Mouse (Mus musculus) gastrocnemius, postnatal 4 days (tissue): ENCODE results near the gene Cntn5. TPM values are rescaled to one million over a fixed set of nuclear protein-coding genes. Genes with fewer than 3 reads are reported as not detected.

ENCODE experiments used
- DNase-seq, 2 experiments: peaks; one replicate each; pipeline ENCODE4 v3.0.0; 2021 to 2022; ENCODE audit warnings: low spot score in 2 of 2, mixed read lengths in 2 of 2
- total RNA-seq, 2 experiments: library from RNA; stranded (reverse); gene quantifications; 2 replicates each; pipeline ENCODE4 v1.2.3; 2021

The Cntn5 gene
- total RNA-seq, 2 experiments from 2014 or later = not detected

DNA sequence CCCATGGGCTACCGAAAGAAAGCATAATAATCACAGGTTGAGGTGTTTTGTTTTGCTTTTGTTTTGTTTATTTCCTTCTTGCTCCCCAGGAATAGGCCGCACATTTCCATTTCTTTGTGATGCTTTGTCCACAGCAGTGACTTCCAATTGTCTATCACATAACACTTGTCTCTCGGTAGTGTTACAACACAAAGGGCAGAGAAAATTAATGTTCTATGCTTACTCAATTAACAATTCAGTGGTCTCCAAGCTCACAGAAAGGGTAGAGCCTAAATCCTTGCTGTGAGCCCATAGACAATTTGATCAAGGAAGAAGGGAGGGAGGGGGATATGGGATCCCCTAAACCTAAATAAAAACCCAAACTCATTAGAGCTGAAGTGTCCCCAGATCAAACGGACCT, 671.2 kb downstream of the Cntn5 start:
- no peak for DNase-seq

DNA sequence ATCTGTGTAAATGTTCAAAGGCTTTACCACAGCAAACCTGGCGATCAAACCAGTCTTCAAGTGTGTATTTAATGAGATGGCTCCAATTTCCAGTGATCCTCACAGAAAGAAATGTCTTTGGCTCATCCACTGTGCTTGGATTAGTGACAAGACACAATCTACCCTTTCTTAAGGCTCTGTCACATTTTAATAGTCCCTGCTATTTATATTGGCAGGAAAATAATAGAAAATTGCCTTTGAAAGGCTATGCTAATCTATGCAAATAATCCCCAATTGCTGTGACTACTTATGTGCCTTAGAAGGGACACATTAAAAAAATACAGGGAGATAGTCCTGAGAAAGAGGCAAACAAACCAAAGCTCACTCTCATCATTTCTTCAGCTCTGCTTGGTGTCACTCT, 672.5 kb downstream of the Cntn5 start:
- DNase-seq = no peak

DNA sequence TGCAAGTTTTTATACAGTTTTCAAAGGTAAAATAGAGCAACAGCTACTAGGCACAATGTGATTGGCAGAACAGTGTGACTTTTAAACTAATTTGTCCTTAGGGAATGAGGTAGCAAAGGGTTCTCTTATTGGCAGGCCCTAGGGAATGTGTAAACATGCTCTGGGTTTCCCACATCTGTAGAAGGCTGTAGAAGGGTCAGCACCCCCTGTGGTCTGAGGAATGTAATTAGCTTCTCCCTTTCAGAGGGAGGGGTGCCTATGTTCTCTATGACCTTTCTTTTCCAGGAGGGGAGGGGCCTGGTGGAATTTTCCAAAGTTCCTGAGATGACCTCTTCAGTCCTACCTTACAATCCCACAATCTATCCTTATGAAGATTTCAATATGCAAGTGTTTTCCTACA, 673.6 kb downstream of the Cntn5 start:
- DNase-seq = no peak

DNA sequence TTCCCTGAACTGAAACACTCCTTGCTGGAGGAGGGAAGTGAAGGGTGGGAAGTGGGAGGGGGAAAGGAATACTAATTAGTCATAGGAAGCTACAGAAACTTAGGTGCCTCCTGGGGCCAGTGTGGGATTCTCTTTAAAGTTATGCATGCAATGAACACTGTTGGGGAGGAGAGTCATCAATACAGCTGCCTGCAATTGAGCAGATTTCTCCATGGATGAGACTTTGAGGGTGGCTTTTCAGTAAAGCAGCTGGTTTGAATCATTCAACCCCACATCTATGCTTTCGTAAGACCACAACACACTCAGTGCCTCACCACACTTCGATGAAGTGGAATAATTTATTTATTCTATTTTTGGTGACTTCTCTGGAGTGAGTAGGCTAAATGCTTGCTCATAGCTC, 674.9 kb downstream of the Cntn5 start:
- DNase-seq = no peak

DNA sequence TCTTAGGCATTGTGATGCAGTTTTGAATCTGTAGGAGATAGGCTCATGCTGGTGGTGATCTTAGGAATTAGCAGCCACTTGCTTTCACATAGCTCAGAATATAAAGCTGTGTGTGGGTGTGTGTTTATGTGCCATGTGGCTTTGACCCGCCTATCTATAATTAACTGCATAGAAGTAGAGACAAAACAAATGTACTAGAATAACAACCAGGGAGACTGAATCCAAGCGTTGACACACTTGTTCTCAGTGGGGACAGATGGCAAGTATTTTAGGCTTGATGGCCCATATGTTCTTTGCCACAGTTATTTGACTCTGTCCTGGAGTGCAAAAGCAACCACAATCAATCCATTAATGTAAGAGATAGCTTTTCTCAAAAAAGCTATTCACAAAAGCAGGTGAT, 678.6 kb downstream of the Cntn5 start:
- no peak for DNase-seq

DNA sequence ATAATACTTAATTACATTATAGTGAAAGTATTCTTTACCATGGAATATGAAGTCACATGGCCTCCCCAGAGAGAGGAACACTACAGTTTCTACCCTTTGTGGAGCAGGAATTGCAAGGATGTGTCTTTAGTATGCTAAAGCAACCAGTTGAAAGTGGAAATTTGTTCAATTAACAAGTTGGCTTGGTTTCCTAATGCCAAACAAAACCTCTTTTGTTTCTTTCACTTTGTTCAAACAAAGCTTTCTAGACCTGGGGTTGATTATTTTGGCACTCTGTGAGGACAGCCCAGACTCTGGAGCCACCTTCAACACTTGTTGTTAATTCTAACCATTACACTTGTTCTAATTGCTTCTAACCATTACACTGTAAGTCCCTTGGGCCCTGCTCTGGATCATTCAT, 718.5 kb downstream of the Cntn5 start:
- DNase-seq = no peak

DNA sequence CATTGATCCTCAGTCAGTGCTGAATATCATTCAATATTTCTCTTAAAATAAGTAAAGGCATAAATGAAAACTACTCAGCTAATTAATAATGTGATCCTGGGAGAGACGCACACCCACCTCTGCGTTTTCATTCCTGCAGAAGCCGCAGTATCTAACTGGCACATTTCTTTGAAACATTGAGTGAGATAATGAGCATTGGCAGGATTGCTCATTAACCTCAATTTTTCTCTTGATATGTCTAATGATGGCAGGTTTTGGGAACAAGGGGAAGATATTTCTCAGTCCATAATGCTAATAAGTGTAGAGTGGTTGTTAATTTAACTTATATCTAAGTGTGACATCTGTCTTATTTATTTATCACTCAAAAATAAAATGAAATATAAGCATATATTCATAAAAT, 734.0 kb downstream of the Cntn5 start:
- no peak for DNase-seq

DNA sequence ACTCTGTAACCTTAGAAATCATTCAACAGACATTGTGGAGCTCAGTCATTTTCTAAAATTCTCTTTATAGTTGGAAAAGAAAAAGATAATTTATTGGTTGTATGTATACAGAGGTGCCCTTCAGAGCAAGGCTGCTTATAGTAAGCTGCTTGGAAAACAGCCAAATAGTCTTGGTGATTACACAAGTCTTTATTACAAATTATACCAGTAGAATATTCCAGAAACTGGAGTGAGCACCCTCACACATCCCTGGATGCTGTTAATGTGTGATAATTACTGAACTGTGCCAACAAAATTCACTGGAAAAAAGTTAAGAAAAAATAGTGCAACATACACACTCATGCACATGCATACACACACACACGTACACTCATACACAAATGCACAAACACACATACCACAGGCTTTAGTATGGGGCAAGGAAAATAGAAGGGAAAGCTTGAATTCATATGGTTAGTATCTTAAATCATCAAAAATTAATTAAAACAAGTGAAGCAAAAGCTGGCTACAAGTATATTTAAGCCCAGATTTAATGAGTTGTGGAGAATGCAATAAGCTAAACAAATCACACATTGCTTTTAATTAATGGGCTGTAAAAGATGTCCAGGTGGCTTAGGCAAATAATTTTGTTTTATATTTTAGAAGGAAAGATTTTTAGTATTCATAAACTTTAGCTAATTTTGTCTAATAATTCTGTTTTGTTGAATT, 783.1 kb downstream of the Cntn5 start:
- no peak for DNase-seq

DNA sequence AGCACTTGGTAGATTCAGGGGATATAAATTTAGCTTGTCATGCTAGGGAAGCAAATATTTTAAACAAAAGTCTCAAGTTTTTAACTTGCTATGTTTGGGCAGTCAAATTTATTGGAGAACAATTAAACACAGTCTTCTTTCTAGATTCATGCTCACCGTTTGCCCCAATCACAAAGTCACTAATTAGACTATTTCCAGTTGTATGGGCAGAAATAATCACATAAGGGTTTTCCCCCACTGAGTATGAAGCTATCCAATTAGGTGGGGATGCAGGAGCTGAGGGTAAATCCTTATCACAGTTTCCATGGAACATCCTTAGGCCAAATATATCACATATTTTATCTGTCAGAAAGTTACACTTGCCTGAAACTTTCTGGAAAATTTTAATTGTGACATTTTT, 788.0 kb downstream of the Cntn5 start:
- no peak for DNase-seq

DNA sequence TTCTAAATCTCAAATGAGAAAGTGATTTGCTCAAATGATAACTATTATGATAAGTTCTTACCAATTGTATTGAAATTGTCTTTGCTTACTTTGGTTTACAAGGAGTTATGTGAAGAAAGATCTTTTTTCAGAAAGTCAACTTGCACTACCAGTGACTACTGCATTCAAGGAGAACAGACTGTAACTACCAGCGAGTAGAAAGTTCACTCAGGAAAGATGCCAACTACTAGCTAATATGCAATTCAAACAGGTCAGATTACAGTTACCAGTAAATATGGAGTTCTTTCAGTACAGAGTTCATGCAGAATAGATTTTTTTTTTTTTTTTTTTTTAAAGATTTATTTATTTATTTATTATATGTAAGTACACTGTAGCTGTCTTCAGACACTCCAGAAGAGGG, 795.4 kb downstream of the Cntn5 start:
- DNase-seq = no peak

DNA sequence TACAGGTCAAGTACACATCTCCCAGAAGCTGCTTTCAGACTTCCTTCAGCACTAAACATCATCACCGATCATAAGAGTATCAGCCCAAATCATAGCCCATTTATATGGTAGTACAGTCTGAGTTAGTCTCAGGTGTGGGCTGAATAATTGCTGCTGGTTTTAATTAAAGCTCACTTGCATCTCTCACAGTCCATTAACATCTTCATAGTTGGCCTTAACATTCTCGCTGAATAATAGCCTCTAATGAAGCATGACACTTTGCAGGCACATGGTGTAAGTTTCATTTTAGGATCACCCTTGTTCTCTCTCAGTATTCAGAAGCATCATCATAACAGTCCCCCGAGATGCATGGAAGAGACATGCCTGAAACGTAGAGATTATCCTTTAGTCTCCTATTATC, 796.7 kb downstream of the Cntn5 start:
- no peak for DNase-seq

DNA sequence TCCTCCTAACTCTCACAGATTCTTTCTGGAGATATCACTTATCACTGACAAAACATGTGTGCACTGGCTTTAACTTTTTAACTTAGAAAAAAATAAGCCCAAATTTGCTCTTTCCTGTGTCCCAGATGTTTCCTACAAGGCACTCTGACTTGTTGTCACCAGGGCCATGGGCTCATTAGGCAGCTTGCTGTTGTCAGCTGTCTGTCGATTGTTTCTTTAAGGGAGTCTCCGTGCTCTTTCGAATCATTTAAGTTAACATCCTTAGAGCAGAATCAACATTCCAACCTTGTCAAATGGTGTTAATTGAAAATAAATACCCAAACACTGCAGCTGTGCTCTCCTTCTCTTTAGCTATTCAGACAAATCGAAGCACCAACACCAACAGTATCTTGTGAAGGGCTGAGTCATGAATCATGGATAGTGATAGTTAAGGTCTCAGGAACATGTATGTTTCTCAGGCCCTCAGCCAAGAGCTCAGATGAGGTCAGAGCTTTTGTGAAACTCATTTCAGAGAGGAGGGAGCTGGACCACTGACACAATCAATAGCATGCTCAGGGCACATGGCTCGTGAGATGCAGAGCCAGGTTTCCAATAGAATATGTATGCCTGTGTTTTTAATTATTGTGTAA, 802.6 kb downstream of the Cntn5 start:
- no peak for DNase-seq

DNA sequence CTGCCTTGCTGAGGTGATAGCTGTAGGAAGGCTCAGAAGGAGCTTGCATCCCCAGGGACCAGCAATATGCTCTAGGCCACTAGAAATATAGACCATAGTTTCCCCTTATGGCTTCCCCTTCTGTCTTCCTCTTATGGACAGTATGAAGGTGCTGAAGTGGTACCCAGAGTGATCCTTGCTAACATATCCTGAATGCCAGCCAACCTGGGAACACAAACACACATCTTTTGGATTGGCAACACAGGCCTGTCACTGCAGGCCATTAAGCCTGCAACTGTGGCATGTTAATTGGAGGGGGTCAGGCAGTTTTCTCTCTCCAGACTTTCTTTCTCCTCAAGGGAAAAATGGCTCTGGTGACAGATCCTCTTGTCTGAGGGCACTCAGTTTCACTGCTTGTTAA, 828.3 kb downstream of the Cntn5 start:
- DNase-seq = no peak

DNA sequence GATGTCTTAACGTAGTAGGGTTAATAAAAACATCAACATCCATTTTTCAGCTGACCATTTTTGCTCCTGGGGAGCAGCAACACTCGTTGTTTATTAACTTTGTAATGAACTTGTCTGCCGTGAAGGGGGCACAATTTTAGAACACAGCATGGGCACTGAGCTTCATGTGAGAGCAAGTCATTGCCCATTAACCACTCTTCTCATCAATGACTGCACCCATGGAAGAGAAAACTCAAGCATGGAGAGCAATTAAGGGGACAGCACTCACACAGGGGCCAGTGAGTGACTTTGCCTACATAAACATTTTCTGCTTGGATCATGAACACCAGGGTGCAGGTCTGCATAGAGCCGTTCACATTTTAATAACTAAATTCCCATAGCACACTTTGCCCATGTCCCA, 831.2 kb downstream of the Cntn5 start:
- no peak for DNase-seq

DNA sequence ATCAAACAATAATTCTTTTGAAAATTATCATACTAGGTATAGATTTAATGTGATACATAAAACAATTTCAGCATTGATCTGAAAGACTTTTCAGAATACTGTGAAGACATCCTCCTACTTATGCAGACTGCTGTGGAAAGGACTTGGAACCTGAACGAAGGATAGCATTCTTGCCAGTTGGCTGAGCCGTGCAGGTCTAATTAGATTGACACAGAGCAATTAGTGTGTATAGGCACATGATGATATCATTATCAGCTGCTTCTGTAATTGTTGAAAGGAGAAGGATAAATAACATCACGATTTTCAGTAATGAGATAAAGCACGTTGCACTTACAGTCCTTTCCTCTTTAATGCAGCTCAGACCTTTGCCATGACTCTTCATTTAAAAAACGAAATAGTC, 831.7 kb downstream of the Cntn5 start:
- no peak for DNase-seq

DNA sequence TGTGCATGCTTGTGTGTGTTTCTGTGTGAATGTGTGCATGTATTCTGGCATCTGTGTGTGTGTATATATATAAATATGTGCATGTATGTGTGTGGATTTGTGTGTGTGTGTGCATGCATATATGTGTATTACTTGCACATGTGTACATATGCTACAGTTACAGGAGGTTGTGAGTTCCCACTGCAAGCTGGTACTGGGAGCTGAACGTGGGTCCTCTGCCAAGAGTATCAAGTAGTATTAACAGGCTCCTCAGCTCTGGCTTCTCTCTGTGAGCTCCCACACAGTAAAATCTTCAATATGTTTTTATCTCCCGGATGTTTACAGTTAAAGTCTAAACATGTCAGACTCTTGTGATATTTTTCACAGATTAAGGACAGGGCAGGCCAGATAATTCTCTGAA, 833.3 kb downstream of the Cntn5 start:
- no peak for DNase-seq

DNA sequence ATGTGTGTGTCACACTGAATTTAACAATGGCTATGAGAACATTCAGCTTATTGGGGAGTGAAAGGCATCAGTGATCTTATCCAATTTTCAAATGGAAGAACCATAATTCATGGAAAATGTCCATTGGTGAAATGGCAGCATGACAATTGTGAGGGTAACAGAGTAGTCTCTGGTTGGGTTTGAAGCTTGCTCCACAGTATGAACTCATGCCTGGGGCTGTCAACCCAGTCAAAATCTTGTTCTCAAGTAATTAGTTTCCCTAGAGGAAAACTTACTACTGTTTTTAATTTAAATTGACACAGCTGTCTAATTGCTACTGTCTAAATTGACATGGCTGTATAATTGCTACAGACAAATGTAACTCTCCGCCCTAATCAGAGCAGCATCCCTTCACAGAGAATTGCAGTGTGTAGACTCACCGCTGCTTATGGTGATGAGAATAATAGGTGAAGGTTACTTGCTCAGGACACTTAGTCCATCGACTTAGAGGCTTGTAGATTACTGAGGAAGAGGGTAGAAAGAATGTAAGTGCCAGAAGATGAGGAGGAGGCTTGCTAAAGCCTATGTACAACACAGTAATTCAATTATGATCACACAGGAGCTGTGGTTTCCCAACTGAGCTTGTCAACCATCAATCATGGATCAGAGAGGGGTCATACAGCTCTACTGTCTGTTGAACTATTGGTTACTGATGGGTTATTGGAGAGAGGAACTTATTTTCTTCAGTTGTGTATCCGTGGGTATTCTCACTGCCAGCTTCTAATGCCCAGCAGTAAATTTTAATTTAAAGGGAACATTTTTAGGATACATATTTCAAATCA, 859.4 kb downstream of the Cntn5 start:
- DNase-seq = no peak

DNA sequence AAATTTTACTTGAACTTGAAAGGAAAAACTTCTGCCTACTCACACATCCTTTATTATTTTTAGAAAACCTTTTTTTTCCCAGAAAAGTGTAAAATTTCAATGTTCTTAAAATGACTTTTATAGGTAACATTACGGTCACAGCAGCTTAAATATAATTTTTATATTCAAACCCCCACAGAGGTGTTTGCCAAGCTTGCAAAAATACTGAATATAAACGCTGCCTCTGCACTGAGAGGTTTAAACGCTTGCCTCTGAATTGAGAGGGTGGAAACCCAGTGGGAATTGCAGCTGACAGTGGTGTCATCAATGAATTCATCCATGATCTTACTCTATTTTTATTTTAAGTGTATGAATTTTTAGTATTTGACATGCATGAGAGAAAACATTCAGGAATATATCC, 861.6 kb downstream of the Cntn5 start:
- DNase-seq = no peak

DNA sequence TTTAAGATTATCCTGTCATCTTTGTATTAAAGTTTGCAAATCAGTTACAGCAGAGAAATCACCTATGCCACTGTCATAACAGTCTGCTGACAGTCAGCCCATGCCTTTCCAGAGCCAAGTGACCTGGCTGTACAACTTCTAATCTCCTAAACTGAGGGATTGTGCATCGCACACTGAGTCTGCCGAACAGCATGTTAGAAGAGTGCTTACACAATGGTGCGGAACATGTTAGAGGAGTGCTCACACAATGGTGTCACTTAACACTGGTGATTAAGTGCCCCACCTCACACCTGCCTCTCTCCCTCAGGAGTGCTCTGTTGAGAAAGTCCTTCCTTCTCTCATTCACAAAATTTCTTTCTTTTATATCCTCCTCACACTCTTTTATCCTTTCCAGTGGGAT, 889.4 kb downstream of the Cntn5 start:
- DNase-seq = no peak

DNA sequence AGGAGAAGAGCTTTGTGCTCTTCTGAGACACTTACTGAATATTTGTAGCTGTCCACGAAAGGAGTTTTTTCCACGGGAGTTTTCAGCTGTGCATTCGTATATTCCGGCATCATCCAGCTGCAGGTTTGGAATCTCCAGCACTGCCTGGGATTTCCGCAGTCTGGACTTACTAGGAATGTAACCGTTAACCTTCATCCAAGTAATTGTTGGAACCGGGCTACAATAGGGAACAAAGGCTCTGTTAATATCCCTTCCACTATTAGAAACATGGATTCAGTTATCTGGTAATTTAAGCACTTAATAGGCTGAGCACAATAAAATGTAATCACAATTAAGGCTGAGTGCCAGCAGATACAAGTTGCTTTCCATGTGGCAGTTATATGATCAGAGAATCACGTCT, 920.5 kb downstream of the Cntn5 start:
- DNase-seq = no peak

DNA sequence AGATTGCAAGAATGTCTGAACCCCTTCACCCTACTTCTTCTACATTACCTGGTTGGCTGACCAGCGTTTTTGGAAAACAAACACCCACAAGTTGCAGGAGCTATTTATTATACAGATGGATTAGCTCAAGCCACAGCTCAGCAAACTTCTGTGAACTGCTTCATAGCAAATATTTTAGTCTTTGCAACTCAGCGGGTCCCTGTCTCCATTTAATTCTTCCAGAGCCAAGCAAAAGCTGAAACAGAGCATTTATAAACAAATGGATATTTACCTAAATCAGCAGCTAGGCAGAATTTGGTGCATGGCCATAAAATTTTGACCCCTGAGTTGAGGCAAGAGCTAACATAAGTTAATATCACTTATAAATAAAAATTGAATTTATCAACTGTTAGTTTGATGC, 921.4 kb downstream of the Cntn5 start:
- no peak for DNase-seq

DNA sequence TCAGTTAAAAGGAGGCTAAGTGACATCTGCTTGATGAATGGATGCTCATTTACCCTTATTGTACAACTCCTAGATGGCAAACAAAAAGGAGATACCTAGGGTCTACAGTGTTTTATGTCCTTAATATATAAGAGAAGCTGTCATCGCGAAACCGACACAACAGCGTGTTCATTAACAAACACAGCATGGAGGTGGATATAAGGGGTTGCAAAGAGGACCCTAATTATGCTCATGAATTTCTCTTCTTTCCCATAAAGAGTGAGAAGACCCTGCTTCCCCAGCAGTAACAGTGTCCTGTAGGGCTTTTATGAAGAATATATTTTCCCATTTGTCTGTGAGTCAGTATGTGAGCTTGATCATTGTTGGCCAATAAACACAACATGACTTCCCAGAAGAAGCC, 939.2 kb downstream of the Cntn5 start:
- no peak for DNase-seq
